22 mouse cellular contexts compared by ENCODE assay signal in genomic region chr4:129381148-129381547, GRCm38 (mm10). TPM values are rescaled to one million over a fixed set of nuclear protein-coding genes. Genes with fewer than 3 reads are reported as not detected.
"Had no signal": no experiment of that assay in that cellular context is flagged by ENCODE, and none has a peak within 500 bp of the region (broad histone marks: within the 10 kb centered on the region; RNA-seq: fewer than 3 reads in every experiment).

No protein-coding gene starts in this region.

- H3K9me3 ChIP-seq: kidney, embryonic 15.5 days; limb, embryonic 12.5 days; limb, embryonic 15.5 days; midbrain, embryonic 12.5 days; stomach, embryonic 15.5 days had no signal

- H3K36me3 ChIP-seq: kidney, embryonic 15.5 days; limb, embryonic 12.5 days; limb, embryonic 15.5 days; midbrain, embryonic 12.5 days; stomach, embryonic 15.5 days had no signal

- H3K27ac ChIP-seq: kidney, embryonic 15.5 days; limb, embryonic 12.5 days; limb, embryonic 15.5 days; liver, embryonic 14.5 days; macrophage; midbrain, embryonic 12.5 days; stomach, embryonic 15.5 days had no signal

- H3K4me2 ChIP-seq: kidney, embryonic 15.5 days; limb, embryonic 12.5 days; limb, embryonic 15.5 days; liver, embryonic 11.5 days; lung, embryonic 14.5 days; midbrain, embryonic 12.5 days; stomach, embryonic 15.5 days had no signal

- H3K4me3 ChIP-seq: kidney, embryonic 15.5 days; limb, embryonic 12.5 days; limb, embryonic 15.5 days; midbrain, embryonic 12.5 days; myocyte; stomach, embryonic 15.5 days had no signal

- DNase-seq: kidney, adult 8-10 months; kidney, postnatal 10 days; kidney, postnatal 36 days; layer of hippocampus, postnatal 36 days; left cerebral cortex, postnatal 4 days; liver, postnatal 0 days; lung, embryonic 14.5 days; right cerebral cortex, postnatal 14 days; spleen, adult 18-20 months; thymus, adult 18-20 months; thymus, postnatal 36 days had no signal

- ATAC-seq: liver, postnatal 0 days; lung, postnatal 0 days; midbrain, embryonic 16.5 days had no signal

- H3K9ac ChIP-seq: kidney, embryonic 15.5 days; limb, embryonic 12.5 days; limb, embryonic 15.5 days; liver, embryonic 14.5 days; liver, postnatal 0 days; lung, embryonic 14.5 days; midbrain, embryonic 12.5 days; stomach, embryonic 15.5 days had no signal

- H3K27me3 ChIP-seq: limb, embryonic 15.5 days; stomach, embryonic 15.5 days had no signal

RNA-seq across cellular contexts. Expression of gene Zbtb8b, which starts 59.5 kb away (rescaled TPM):
- polyA plus RNA-seq: macrophage had no signal
